In genomic region chr5:64513155-64513945, GRCm38 (mm10) we compare ENCODE assay signal across 9 mouse cellular contexts.
A peak's percentile ranks its signal among the peaks of the same experiment; 100 is the strongest.
DNase-seq lines count a peak whose midpoint lies in the region; ATAC-seq and TF ChIP-seq lines count a peak whose summit lies in the region.
"Had no signal": no experiment of that assay in that cellular context is flagged by ENCODE, and none has a peak within 500 bp of the region (broad histone marks: within the 10 kb centered on the region; RNA-seq: fewer than 3 reads in every experiment).

No protein-coding gene starts in this region.

- H3K36me3 ChIP-seq in lung, embryonic 16.5 days (ENCODE audit: control insufficient read depth, insufficient read depth, low read length), result no peaks in the 10 kb centered on the region
- H3K36me3 ChIP-seq in forebrain, embryonic 16.5 days (ENCODE audit: control insufficient read depth, insufficient read depth), result no peaks in the 10 kb centered on the region
- no peaks in the 10 kb centered on the region for H3K36me3 ChIP-seq in limb, embryonic 10.5 days
- no peaks in the 10 kb centered on the region for H3K36me3 ChIP-seq in liver, embryonic 11.5 days (ENCODE audit: control insufficient read depth, insufficient read depth, low read length)
- H3K36me3 ChIP-seq: neural tube, embryonic 12.5 days had no signal

- no peak overlapping the region for H3K9ac ChIP-seq in lung, embryonic 16.5 days (ENCODE audit: low read length)
- H3K9ac ChIP-seq in forebrain, embryonic 16.5 days (replicated peaks; ENCODE audit: low read depth, low read length), result no peak overlapping the region; the same call in 1 of the 2 replicates
- no peak overlapping the region for H3K9ac ChIP-seq in liver, embryonic 11.5 days (ENCODE audit: low read depth, low read length)
- H3K9ac ChIP-seq: neural tube, embryonic 12.5 days had no signal

- H3K4me2 ChIP-seq in lung, embryonic 16.5 days (ENCODE audit: low read depth, low read length), result no peak overlapping the region; the same call in 1 of the 2 replicates
- H3K4me2 ChIP-seq in forebrain, embryonic 16.5 days (ENCODE audit: low read length), result peak overlapping the region; percentile 31; the same call in 1 of the 2 replicates
- no peak overlapping the region for H3K4me2 ChIP-seq in liver, embryonic 11.5 days
- H3K4me2 ChIP-seq: neural tube, embryonic 12.5 days had no signal

- TF ChIP-seq POLR2A in lung, adult 2 months (IDR thresholded peaks at IDR 0.05; ENCODE audit: borderline replicate concordance, extremely low read depth, low read depth, low read length), result no peak

- H3K27me3 ChIP-seq in lung, embryonic 16.5 days (ENCODE audit: control insufficient read depth, insufficient read depth, low read depth, low read length), result no peaks in the 10 kb centered on the region
- H3K27me3 ChIP-seq in forebrain, embryonic 16.5 days (replicated peaks; ENCODE audit: control insufficient read depth, insufficient read depth, low read length), result no peaks in the 10 kb centered on the region
- H3K27me3 ChIP-seq in limb, embryonic 10.5 days (ENCODE audit: low read depth, poor library complexity, severe bottlenecking), result no peaks in the 10 kb centered on the region
- no peaks in the 10 kb centered on the region for H3K27me3 ChIP-seq in liver, embryonic 11.5 days (replicated peaks; ENCODE audit: control insufficient read depth, insufficient read depth, low read length)
- H3K27me3 ChIP-seq: neural tube, embryonic 12.5 days had no signal

- DNase-seq in lung, postnatal 25 days (ENCODE audit: low spot score), result no peak
- DNase-seq in cerebellum, adult 11 months, result peak; percentile 13
- DNase-seq in limb, embryonic 10.5 days (ENCODE audit: low spot score), result no peak
- no peak for DNase-seq in adrenal gland, postnatal 4 days (ENCODE audit: low spot score in 2 of 2)
- no peak for DNase-seq in lung, adult 2 months
- no peak for DNase-seq in liver, embryonic 11.5 days (ENCODE audit: low spot score)

- ATAC-seq in lung, embryonic 16.5 days (ENCODE audit: low read depth), result 0 out of 2 replicates have a peak, but pooled peaks have one; percentile 20
- ATAC-seq in forebrain, embryonic 16.5 days, result peak; percentile 82
- no peak for ATAC-seq in liver, embryonic 11.5 days (replicated peaks; ENCODE audit: low FRiP score)

- H3K4me1 ChIP-seq in lung, embryonic 16.5 days (replicated peaks; ENCODE audit: control insufficient read depth, insufficient read depth, low read length), result peaks cover 7% of the 10 kb centered on the region
- H3K4me1 ChIP-seq in forebrain, embryonic 16.5 days (replicated peaks; ENCODE audit: control insufficient read depth, insufficient read depth, low read length), result peaks cover 16% of the 10 kb centered on the region
- peaks cover 14% of the 10 kb centered on the region for H3K4me1 ChIP-seq in limb, embryonic 10.5 days
- H3K4me1 ChIP-seq in lung, adult 2 months (ENCODE audit: control insufficient read depth, insufficient read depth, low read length), result no peaks in the 10 kb centered on the region
- 0 out of 2 replicates have a peak, but pooled peaks cover 2% of the 10 kb centered on the region for H3K4me1 ChIP-seq in liver, embryonic 11.5 days (replicated peaks; ENCODE audit: control insufficient read depth, insufficient read depth, low read length)
- H3K4me1 ChIP-seq: neural tube, embryonic 12.5 days had no signal

- no peak for TF ChIP-seq CTCF in lung, adult 2 months (IDR thresholded peaks at IDR 0.05; ENCODE audit: insufficient read depth, low read length)

- H3K9me3 ChIP-seq in lung, embryonic 16.5 days (ENCODE audit: control insufficient read depth, low read length), result no peaks in the 10 kb centered on the region
- H3K9me3 ChIP-seq in forebrain, embryonic 16.5 days (ENCODE audit: control insufficient read depth, low read length), result no peaks in the 10 kb centered on the region
- no peaks in the 10 kb centered on the region for H3K9me3 ChIP-seq in limb, embryonic 10.5 days (replicated peaks)
- H3K9me3 ChIP-seq in liver, embryonic 11.5 days (ENCODE audit: control insufficient read depth, low read length), result no peaks in the 10 kb centered on the region
- H3K9me3 ChIP-seq: neural tube, embryonic 12.5 days had no signal

- no peak overlapping the region for H3K27ac ChIP-seq in lung, embryonic 16.5 days (ENCODE audit: low read length)
- H3K27ac ChIP-seq in forebrain, embryonic 16.5 days (ENCODE audit: low read length), result no peak overlapping the region
- H3K27ac ChIP-seq in limb, embryonic 10.5 days, result peak overlapping the region; percentile 16; the same call in 1 of the 2 replicates
- no peak overlapping the region for H3K27ac ChIP-seq in liver, embryonic 11.5 days (ENCODE audit: low read depth, low read length)
- H3K27ac ChIP-seq: neural tube, embryonic 12.5 days had no signal

- H3K4me3 ChIP-seq in lung, embryonic 16.5 days (ENCODE audit: low read length), result no peak overlapping the region
- H3K4me3 ChIP-seq in forebrain, embryonic 16.5 days (replicated peaks; ENCODE audit: low read length), result no peak overlapping the region
- H3K4me3 ChIP-seq in limb, embryonic 10.5 days, result no peak overlapping the region
- no peak overlapping the region for H3K4me3 ChIP-seq in lung, adult 2 months (replicated peaks; ENCODE audit: extremely low read depth, low read depth, low read length)
- no peak overlapping the region for H3K4me3 ChIP-seq in liver, embryonic 11.5 days (ENCODE audit: low read depth, low read length)
- H3K4me3 ChIP-seq: neural tube, embryonic 12.5 days had no signal

- 69% methylated on average over 19 of the region's 20 CpGs for WGBS in lung, embryonic 16.5 days
- WGBS in forebrain, embryonic 16.5 days, result 64% methylated on average over 18 of the region's 20 CpGs
- 87% methylated on average over 20 of the region's 20 CpGs for WGBS in limb, embryonic 10.5 days
- 71% methylated on average over 20 of the region's 20 CpGs for WGBS in lung, adult 2 months
- WGBS in liver, embryonic 11.5 days, result 80% methylated on average over 20 of the region's 20 CpGs
